Mouse (Mus musculus) lung, postnatal 4 days (tissue): ENCODE measurements at regions not wholly inside any gene's neighbourhood (a gene's known extent, or its start where the extent isn't known, plus 50 kb on each side); places are given as distances from the start of the nearest gene placed in this dataset.
"Not testable (repeated sequence)": the region's sequence is repeated elsewhere in the genome, so short reads cannot be mapped to it uniquely, and the experiment has no call there.

Experiments
- DNase-seq, 2 experiments: peaks; one replicate each; pipeline ENCODE4 v3.0.0; 2021

DNA sequence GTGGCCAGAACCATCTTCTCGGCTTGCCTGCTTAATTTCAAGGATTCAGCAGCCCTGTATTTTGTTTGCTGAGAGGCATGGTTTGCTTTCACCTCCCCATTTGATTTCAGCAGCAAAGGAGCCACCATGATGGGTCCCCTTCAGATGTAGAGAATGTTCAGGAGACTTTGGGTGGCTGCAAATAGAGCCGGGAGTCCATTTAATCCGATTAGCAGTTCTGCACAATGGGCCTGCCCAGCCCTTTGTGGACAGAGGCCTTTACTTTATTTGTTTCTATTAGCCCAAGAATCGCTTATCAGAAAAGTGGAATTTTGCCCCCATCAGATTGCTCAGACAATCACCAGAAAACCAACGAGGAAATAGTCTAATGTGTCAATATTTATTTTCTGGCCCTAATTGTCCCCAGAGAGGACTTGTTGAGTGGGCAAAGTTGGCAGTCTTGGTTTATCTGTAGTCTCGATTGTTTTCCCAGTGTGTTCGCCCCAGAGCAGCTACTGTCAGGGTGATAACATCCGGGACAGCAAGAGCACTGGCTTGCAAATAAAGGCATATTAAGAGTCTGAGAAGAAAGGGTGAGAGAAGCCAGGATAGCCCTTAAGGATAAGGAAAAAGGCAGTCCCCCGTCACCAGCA lies 130.6 kb upstream of the Kiz start:
- DNase-seq, result no peak

DNA sequence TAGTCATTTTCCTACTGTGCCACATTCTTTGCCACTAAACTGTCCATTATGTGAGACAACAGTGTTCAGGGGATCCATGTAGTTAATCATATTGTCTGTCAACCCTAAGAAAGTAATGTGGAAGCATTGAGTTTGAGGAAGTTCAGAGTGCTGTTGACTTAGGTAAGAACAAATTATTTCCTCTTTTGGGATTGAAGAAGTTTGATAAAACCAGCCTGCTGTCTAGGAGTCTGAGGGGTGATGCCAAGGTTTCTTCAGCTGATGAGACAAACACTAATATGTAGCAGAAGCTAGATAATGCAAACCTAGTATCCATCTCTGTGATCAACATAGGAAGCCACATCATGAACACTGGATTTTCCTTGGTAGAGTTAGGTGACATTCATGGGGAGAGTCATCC lies 127.0 kb upstream of the Kiz start:
- no peak for DNase-seq

GRCm38 (mm10) chr2:146731081-146731480 lies 124.6 kb upstream of the Kiz start:
- DNase-seq, result no peak

GRCm38 (mm10) chr2:146732891-146733290 lies 122.8 kb upstream of the Kiz start:
- DNase-seq, result not testable (repeated sequence)

GRCm38 (mm10) chr2:146744396-146744795 lies 111.3 kb upstream of the Kiz start:
- DNase-seq, result no peak

DNA sequence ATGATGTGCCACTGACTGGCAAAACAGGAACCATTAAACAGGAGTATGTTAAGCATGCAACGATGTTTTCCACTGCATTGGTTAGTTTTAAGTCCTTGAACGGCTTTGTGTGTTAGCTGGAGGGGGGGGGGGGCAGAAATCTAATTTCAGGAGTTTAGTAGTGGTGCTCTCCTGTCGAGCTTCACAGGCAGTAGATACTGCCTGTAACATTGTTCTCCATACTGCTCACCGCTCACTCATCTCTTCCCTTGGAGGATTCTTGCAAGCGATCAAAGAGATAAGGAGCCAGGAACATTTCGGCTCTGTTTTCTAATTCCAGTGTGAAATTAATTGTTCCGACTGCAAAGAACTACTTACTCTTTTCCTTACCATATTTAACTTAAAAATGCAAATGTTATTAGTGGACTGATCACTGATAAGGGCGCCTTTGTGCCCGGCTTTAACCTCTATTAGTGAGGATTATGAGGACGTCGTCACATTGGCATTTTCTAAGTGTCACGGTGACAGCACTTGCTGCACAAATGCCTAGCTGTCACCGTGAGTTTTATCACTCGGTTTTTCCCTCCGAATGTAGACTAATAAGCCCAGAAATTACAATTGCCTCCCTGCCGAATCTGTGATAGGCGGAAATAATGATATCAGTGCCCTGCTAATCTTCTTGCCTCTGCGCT lies 110.5 kb upstream of the Kiz start:
- no peak for DNase-seq

DNA sequence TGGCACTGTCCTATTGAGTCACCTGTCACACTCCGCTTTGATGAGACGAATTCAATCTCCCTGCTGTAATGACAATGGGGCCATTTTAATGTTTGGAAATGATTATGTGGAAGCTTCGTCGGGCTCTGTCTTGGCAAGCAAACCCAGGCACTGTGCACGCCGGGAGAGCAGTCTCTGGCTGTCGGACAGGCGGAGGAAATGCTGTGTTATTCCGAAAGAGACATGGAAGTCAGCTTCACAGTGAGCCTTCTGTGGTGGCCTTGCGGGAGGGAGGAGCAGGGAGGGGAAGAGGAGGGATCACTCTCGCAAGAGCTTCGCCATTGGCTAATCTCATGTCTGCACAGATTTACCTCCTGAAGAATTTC lies 110.0 kb upstream of the Kiz start:
- no peak for DNase-seq

- no peak for DNase-seq
Observed at GRCm38 (mm10) chr2:146753988-146754387, 101.7 kb upstream of the Kiz start.

DNA sequence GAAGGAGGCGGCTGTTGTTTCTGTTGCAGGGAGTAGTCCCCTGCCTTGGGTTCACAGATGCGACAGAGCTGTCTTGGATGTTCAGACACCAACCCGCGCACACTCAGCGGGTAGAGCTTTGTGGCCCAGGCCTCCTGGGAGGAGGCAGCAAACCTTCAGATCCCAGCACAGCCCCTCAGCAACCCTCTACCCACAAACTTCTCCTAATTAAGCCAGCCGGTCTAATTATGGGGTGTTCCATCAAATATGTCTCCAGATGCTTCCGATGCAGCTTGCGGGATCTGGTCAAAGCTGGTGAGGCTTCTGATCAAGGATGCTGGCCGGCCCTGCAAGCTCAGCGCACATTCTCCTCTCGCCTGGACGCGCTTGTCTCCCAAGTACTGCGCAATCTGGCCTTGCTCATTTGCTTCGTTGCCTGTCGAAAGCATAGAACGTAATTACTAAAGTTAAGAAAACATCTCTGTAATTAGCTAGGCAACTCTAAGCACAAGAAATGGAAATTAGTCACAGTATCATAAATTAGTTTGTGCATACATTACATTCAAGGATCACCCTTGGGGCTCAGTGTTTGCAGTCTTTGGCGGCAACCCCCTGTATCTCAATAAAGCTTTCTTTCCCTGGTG lies 92.0 kb upstream of the Kiz start:
- DNase-seq, result no peak

DNA sequence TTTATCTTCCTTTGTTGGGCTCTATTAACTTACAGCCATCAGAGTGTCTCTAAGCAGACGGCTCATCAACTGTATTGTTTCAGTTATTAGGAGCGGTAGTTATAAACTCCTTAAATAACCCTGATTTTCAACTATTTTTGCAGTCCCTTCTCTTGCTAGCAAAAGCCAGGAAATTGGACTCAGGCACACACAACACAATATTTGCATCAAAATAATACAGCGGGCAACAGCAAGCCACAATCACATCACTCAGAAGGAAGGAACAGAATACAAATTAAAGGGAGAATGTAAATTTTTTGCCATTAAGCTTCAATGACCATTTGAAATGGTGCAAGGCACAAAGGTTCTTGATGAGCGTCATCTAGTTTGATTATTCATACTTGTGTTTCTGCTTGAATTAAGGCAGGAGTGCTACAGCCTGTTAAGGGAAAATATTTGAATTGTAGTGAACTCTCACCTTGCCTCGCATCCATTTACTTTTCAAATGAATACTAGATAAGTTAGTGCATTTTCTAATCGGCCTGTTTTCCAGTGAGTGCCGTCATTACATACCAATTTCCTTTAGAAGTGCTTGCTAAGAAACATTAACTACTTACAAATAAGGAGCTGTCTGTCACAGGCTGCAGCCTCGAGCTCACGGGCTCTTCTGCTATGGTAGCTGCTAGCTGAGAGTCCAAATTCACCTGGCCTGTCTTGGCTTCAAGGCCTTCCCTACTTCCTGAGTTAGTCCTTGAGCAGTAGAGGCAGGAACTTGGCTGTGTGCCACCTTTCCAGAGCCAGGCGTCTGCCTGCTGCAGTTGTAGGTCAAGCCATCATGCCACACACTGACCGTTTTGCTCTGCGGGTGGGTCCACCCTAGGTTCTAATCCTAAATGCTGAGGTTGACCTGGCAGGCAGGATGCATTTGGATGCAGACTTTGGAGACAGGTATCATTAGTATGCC lies 91.1 kb upstream of the Kiz start:
- peak in 1 of 2 experiments; percentile 12 for DNase-seq

- DNase-seq, result no peak
Observed at GRCm38 (mm10) chr2:146774876-146775275, 80.8 kb upstream of the Kiz start.

DNA sequence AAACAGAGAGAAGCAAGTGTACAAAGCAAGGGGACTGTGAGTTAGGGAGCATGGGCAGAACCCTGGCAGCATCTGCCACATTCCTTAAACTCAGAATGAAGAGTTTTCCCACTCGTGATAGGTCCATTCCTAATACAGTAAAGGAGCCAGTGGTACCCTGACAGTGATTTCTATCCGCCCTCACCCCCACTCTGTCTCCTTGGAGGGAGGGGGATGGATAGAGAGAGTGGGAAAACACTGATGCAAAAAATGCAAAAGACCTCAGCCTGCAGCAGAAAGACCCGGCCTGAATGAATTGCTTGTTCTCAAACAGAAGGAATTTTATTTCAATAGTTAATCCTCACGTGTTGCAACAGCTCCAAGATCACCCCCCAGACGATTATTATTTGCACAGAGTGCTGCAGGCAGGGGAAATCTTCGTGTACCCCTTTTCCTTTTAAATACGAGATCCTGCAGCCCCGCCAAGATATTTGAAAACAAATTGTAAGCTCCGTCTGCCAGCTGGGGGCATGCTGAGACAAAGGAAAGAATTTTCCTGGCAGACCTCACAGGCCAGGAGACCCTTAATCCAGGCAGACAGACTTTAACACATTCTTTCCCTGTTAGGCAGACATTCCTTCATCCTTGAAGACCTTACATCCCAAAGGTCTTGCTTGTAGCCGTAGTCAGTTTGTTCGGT lies 68.4 kb upstream of the Kiz start:
- DNase-seq, result no peak

DNA sequence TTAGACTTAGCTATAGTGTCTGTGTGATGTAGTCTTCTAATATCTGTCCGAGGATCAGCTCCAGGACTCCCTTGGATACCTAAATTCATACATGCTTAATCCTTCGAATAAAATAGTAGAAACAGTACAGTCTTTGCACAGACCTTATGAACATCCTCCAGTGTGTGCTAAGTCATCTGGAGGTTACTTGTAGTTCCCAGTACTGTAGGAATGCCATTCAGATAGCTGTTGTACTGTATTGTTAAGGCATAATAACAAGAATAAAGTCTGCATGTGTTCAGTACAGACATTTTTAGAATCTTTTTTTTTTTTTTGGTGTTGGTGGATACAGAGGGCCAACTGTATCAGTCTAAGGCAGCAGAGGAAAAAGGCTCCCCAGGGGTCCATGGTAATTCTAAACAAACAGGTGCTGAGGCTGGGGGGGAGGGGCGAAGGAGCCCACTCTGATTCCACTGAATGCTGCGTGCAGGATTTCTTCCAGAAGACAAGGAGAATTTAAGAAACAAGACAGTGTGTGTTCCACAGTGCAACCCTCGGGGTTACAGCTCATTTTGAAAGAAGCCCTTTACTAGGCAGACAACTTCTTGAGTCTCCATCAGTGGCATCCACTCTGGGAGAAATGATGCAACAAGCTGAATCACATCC lies 67.7 kb upstream of the Kiz start:
- no peak for DNase-seq

GRCm38 (mm10) chr2:146792844-146793420 lies 62.7 kb upstream of the Kiz start:
- no peak for DNase-seq

- DNase-seq, result no peak
Observed at GRCm38 (mm10) chr2:146802973-146803372, 52.7 kb upstream of the Kiz start.
